9 mouse cellular contexts compared by ENCODE assay signal in the genomic region with DNA sequence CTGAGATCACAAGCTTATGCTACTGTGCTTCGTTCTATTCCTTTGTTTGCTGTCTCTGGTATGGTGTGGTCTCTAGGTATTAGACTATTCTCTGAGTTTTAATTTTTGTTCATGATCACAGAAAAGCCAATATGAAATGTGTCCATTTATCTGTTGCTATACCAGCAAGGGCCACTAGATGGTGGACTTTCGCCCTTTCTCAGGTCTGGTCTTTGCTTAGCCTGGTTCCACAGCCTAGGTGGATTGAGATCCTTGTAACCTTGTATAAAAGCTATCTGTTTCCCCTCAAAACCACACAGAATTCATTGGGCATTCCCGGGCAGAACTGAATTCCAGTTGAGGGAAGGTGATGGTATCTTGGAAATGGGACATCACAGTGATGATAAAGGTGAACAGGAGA. TPM values are rescaled to one million over a fixed set of nuclear protein-coding genes. Genes with fewer than 3 reads are reported as not detected.
DNase-seq lines count a peak whose midpoint lies in the region; ATAC-seq lines count a peak whose summit lies in the region.
"Had no signal": no experiment of that assay in that cellular context is flagged by ENCODE, and none has a peak within 500 bp of the region (broad histone marks: within the 10 kb centered on the region; RNA-seq: fewer than 3 reads in every experiment).

No protein-coding gene starts in this region.

- no peak overlapping the region for H3K4me3 ChIP-seq in neural tube, embryonic 15.5 days (replicated peaks)
- no peak overlapping the region for H3K4me3 ChIP-seq in forebrain, embryonic 14.5 days (ENCODE audit: low read depth, low read length)
- no peak overlapping the region for H3K4me3 ChIP-seq in intestine, embryonic 15.5 days (replicated peaks)
- no peak overlapping the region for H3K4me3 ChIP-seq in stomach, embryonic 14.5 days (ENCODE audit: low read depth, low read length)

- no peaks in the 10 kb centered on the region for H3K9me3 ChIP-seq in neural tube, embryonic 15.5 days (replicated peaks)
- no peaks in the 10 kb centered on the region for H3K9me3 ChIP-seq in forebrain, embryonic 14.5 days (replicated peaks; ENCODE audit: control insufficient read depth, low read length)
- no peaks in the 10 kb centered on the region for H3K9me3 ChIP-seq in intestine, embryonic 15.5 days
- H3K9me3 ChIP-seq in stomach, embryonic 14.5 days (ENCODE audit: control insufficient read depth, low read depth, low read length), result no peaks in the 10 kb centered on the region

- intact Hi-C loops in left cerebral cortex, postnatal 36 days (cut with DNase I), result loop anchor here (1.0 to 2.0 kb wide), 4 partner anchors 70 to 288 kb away; no protein-coding TSS in a partner anchor

- 11% methylated on average over 3 of the region's 3 CpGs for WGBS in neural tube, embryonic 15.5 days
- WGBS in forebrain, embryonic 14.5 days, result 8% methylated on average over 3 of the region's 3 CpGs
- WGBS in intestine, embryonic 15.5 days, result 6% methylated on average over 3 of the region's 3 CpGs
- WGBS in stomach, embryonic 14.5 days, result 10% methylated on average over 3 of the region's 3 CpGs

- no peaks in the 10 kb centered on the region for H3K4me1 ChIP-seq in neural tube, embryonic 15.5 days
- H3K4me1 ChIP-seq in forebrain, embryonic 14.5 days (ENCODE audit: control insufficient read depth, insufficient read depth, low read length), result no peaks in the 10 kb centered on the region
- no peaks in the 10 kb centered on the region for H3K4me1 ChIP-seq in intestine, embryonic 15.5 days (replicated peaks)
- H3K4me1 ChIP-seq in stomach, embryonic 14.5 days (ENCODE audit: control insufficient read depth, insufficient read depth, low read length), result no peaks in the 10 kb centered on the region

- no peak overlapping the region for H3K9ac ChIP-seq in neural tube, embryonic 15.5 days (replicated peaks)
- no peak overlapping the region for H3K9ac ChIP-seq in forebrain, embryonic 14.5 days (ENCODE audit: low read length)
- H3K9ac ChIP-seq in intestine, embryonic 15.5 days, result no peak overlapping the region
- H3K9ac ChIP-seq in stomach, embryonic 14.5 days (replicated peaks; ENCODE audit: low read depth, low read length), result no peak overlapping the region

- H3K27ac ChIP-seq in neural tube, embryonic 15.5 days (replicated peaks), result no peak overlapping the region
- H3K27ac ChIP-seq in forebrain, embryonic 14.5 days (ENCODE audit: low read depth, low read length), result no peak overlapping the region
- no peak overlapping the region for H3K27ac ChIP-seq in intestine, embryonic 15.5 days
- no peak overlapping the region for H3K27ac ChIP-seq in stomach, embryonic 14.5 days (ENCODE audit: low read length)
- H3K27ac ChIP-seq: macrophage had no signal

- no peaks in the 10 kb centered on the region for H3K27me3 ChIP-seq in neural tube, embryonic 15.5 days (replicated peaks)
- H3K27me3 ChIP-seq in forebrain, embryonic 14.5 days (replicated peaks; ENCODE audit: control insufficient read depth, insufficient read depth, low read length), result no peaks in the 10 kb centered on the region
- no peaks in the 10 kb centered on the region for H3K27me3 ChIP-seq in intestine, embryonic 15.5 days (replicated peaks)
- H3K27me3 ChIP-seq in stomach, embryonic 14.5 days (ENCODE audit: control insufficient read depth, insufficient read depth, low read length), result no peaks in the 10 kb centered on the region

- no peak overlapping the region for H3K4me2 ChIP-seq in neural tube, embryonic 15.5 days
- H3K4me2 ChIP-seq in forebrain, embryonic 14.5 days (ENCODE audit: low read length), result no peak overlapping the region
- no peak overlapping the region for H3K4me2 ChIP-seq in intestine, embryonic 15.5 days (replicated peaks)
- no peak overlapping the region for H3K4me2 ChIP-seq in stomach, embryonic 14.5 days (replicated peaks; ENCODE audit: low read depth, low read length)

- H3K36me3 ChIP-seq in neural tube, embryonic 15.5 days, result no peaks in the 10 kb centered on the region
- H3K36me3 ChIP-seq in forebrain, embryonic 14.5 days (ENCODE audit: control insufficient read depth, insufficient read depth, low read length), result no peaks in the 10 kb centered on the region
- no peaks in the 10 kb centered on the region for H3K36me3 ChIP-seq in intestine, embryonic 15.5 days
- no peaks in the 10 kb centered on the region for H3K36me3 ChIP-seq in stomach, embryonic 14.5 days (ENCODE audit: control insufficient read depth, insufficient read depth, low read length)

- DNase-seq in neural tube, embryonic 10.5 days (ENCODE audit: extremely low spot score, low spot score), result peak; percentile 49
- DNase-seq in c-Kit-positive CD71-positive TER-119-positive erythroid progenitor cells, embryonic 14.5 days (ENCODE audit: low spot score), result peak; percentile 51
- DNase-seq in forebrain, embryonic 14.5 days (ENCODE audit: low spot score), result peak; percentile 78
- peak; percentile 49 to 59 for DNase-seq in left cerebral cortex, postnatal 36 days (ENCODE audit: low spot score in 2 of 2)

- no peak for ATAC-seq in neural tube, embryonic 15.5 days (ENCODE audit: low FRiP score)
- ATAC-seq in forebrain, embryonic 14.5 days, result peak; percentile 72
- peak; percentile 59; the same call in 1 of the 2 replicates for ATAC-seq in intestine, embryonic 15.5 days
- ATAC-seq in monocyte, adult 5-6 weeks (replicated peaks; ENCODE audit: insufficient number of reproducible peaks, low FRiP score, low TSS enrichment, poor library complexity, severe bottlenecking), result peak; percentile 55; the same call in 1 of the 2 replicates
- ATAC-seq in stomach, embryonic 14.5 days (ENCODE audit: insufficient number of reproducible peaks, insufficient read depth, low FRiP score, low read depth), result 0 out of 2 replicates have a peak, but pooled peaks have one; percentile 43

RNA-seq across cellular contexts. Expression of a gene that starts 18.1 kb away (rescaled TPM):
- polyA plus RNA-seq in neural tube, embryonic 15.5 days (2015; fragmentation: Nextera tagmentation; extraction: Ambion mirVana), result 3,928 and 4,902 TPM in 2 replicates
- polyA plus RNA-seq in forebrain, embryonic 14.5 days (2014; fragmentation: Nextera tagmentation; extraction: Ambion mirVana), result 4,907 and 5,462 TPM in 2 replicates
- polyA plus RNA-seq in intestine, embryonic 15.5 days (2015; fragmentation: Nextera tagmentation; extraction: Ambion mirVana), result 1,739 and 2,151 TPM in 2 replicates
- total RNA-seq in left cerebral cortex, postnatal 36 days (2021), result 100 to 1,000 TPM; 504 to 568 TPM
- total RNA-seq in monocyte, adult 5-6 weeks (2017), result 1,040 to 2,074 TPM (median 1,179 TPM) in 3 replicates
- polyA plus RNA-seq in stomach, embryonic 14.5 days (2014; fragmentation: Nextera tagmentation; extraction: Ambion mirVana), result 2,356 and 2,370 TPM in 2 replicates

RNA-seq across cellular contexts. Expression of a gene that starts 40.7 kb away (rescaled TPM):
- polyA plus RNA-seq in neural tube, embryonic 15.5 days (2015; fragmentation: Nextera tagmentation; extraction: Ambion mirVana), result 36.5 and 40.9 TPM in 2 replicates
- 33.4 and 34.1 TPM in 2 replicates for polyA plus RNA-seq in forebrain, embryonic 14.5 days (2014; fragmentation: Nextera tagmentation; extraction: Ambion mirVana)
- 42.2 and 46.4 TPM in 2 replicates for polyA plus RNA-seq in intestine, embryonic 15.5 days (2015; fragmentation: Nextera tagmentation; extraction: Ambion mirVana)
- 10 to 100 TPM; 64.1 to 71.5 TPM for total RNA-seq in left cerebral cortex, postnatal 36 days (2021)
- total RNA-seq in monocyte, adult 5-6 weeks (2017), result 114 to 128 TPM (median 115 TPM) in 3 replicates
- 38.4 and 40.1 TPM in 2 replicates for polyA plus RNA-seq in stomach, embryonic 14.5 days (2014; fragmentation: Nextera tagmentation; extraction: Ambion mirVana)
